10 mouse cellular contexts compared by ENCODE assay signal in genomic region chr2:72620182-72620652, GRCm38 (mm10).
A peak's percentile ranks its signal among the peaks of the same experiment; 100 is the strongest.
DNase-seq lines count a peak whose midpoint lies in the region; ATAC-seq and TF ChIP-seq lines count a peak whose summit lies in the region.
"Had no signal": no experiment of that assay in that cellular context is flagged by ENCODE, and none has a peak within 500 bp of the region (broad histone marks: within the 10 kb centered on the region; RNA-seq: fewer than 3 reads in every experiment).

No protein-coding gene starts in this region.

- ATAC-seq in kidney, postnatal 0 days (replicated peaks; ENCODE audit: low FRiP score, low read depth) = no peak
- no peak for ATAC-seq in forebrain, embryonic 12.5 days (ENCODE audit: low FRiP score)
- ATAC-seq in neural tube, embryonic 12.5 days (ENCODE audit: low FRiP score, low read depth) = no peak
- ATAC-seq in granulocyte monocyte progenitor cell, adult 5-6 weeks (replicated peaks; ENCODE audit: poor library complexity, severe bottlenecking) = no peak

- no peaks in the 10 kb centered on the region for H3K27me3 ChIP-seq in kidney, postnatal 0 days (ENCODE audit: insufficient read depth, low read length)
- H3K27me3 ChIP-seq in forebrain, embryonic 12.5 days = peaks cover 6% of the 10 kb centered on the region; the same call in 1 of the 2 replicates
- no peaks in the 10 kb centered on the region for H3K27me3 ChIP-seq in limb, embryonic 10.5 days (ENCODE audit: low read depth, poor library complexity, severe bottlenecking)
- no peaks in the 10 kb centered on the region for H3K27me3 ChIP-seq in neural tube, embryonic 12.5 days (replicated peaks)

- no peaks in the 10 kb centered on the region for H3K9me3 ChIP-seq in kidney, postnatal 0 days (replicated peaks; ENCODE audit: low read length)
- H3K9me3 ChIP-seq in forebrain, embryonic 12.5 days = no peaks in the 10 kb centered on the region
- no peaks in the 10 kb centered on the region for H3K9me3 ChIP-seq in limb, embryonic 10.5 days (replicated peaks)
- H3K9me3 ChIP-seq in neural tube, embryonic 12.5 days = no peaks in the 10 kb centered on the region

- H3K9ac ChIP-seq in kidney, postnatal 0 days (ENCODE audit: low read depth, low read length) = 0 out of 2 replicates have a peak overlapping the region, but pooled peaks have one; percentile 1
- no peak overlapping the region for H3K9ac ChIP-seq in forebrain, embryonic 12.5 days
- H3K9ac ChIP-seq in neural tube, embryonic 12.5 days = no peak overlapping the region

- 6% methylated on average over 9 of the region's 9 CpGs for WGBS in kidney, postnatal 0 days
- 4% methylated on average over 9 of the region's 9 CpGs for WGBS in forebrain, embryonic 12.5 days
- 5% methylated on average over 9 of the region's 9 CpGs for WGBS in limb, embryonic 10.5 days
- 4% methylated on average over 9 of the region's 9 CpGs for WGBS in neural tube, embryonic 12.5 days

- H3K4me1 ChIP-seq in kidney, postnatal 0 days (replicated peaks; ENCODE audit: insufficient read depth, low read length) = no peaks in the 10 kb centered on the region
- H3K4me1 ChIP-seq in forebrain, embryonic 12.5 days = peaks cover 20% of the 10 kb centered on the region
- peaks cover 17% of the 10 kb centered on the region for H3K4me1 ChIP-seq in limb, embryonic 10.5 days
- peaks cover 8% of the 10 kb centered on the region for H3K4me1 ChIP-seq in neural tube, embryonic 12.5 days

- no peak overlapping the region for H3K27ac ChIP-seq in kidney, postnatal 0 days
- H3K27ac ChIP-seq in forebrain, embryonic 12.5 days = no peak overlapping the region
- H3K27ac ChIP-seq in limb, embryonic 10.5 days = peak overlapping the region; percentile 79
- H3K27ac ChIP-seq in neural tube, embryonic 12.5 days = no peak overlapping the region

- no peaks in the 10 kb centered on the region for H3K36me3 ChIP-seq in kidney, postnatal 0 days (ENCODE audit: insufficient read depth, low read length)
- no peaks in the 10 kb centered on the region for H3K36me3 ChIP-seq in forebrain, embryonic 12.5 days (replicated peaks)
- no peaks in the 10 kb centered on the region for H3K36me3 ChIP-seq in limb, embryonic 10.5 days
- no peaks in the 10 kb centered on the region for H3K36me3 ChIP-seq in neural tube, embryonic 12.5 days

- TF ChIP-seq CTCF in kidney, postnatal 0 days (IDR thresholded peaks at IDR 0.05; ENCODE audit: low read depth) = peak; percentile 32; the same call in 1 of the 2 replicates

- peak overlapping the region; percentile 50 for H3K4me2 ChIP-seq in kidney, postnatal 0 days (ENCODE audit: low read length)
- peak overlapping the region; percentile 39 for H3K4me2 ChIP-seq in forebrain, embryonic 12.5 days
- H3K4me2 ChIP-seq in neural tube, embryonic 12.5 days (replicated peaks) = peak overlapping the region; percentile 49

- peak overlapping the region; percentile 3; the same call in 1 of the 2 replicates for H3K4me3 ChIP-seq in kidney, postnatal 0 days (replicated peaks; ENCODE audit: low read depth, low read length)
- H3K4me3 ChIP-seq in forebrain, embryonic 12.5 days (replicated peaks) = no peak overlapping the region
- H3K4me3 ChIP-seq in limb, embryonic 10.5 days = peak overlapping the region; percentile 42
- H3K4me3 ChIP-seq in neural tube, embryonic 12.5 days = no peak overlapping the region

- peak; percentile 47 for DNase-seq in kidney, postnatal 0 days (ENCODE audit: low spot score)
- DNase-seq in kidney, postnatal 25 days = no peak
- DNase-seq in limb, embryonic 10.5 days (ENCODE audit: low spot score) = peak; percentile 43
- no peak for DNase-seq in urinary bladder, adult 2 months (ENCODE audit: low spot score)
- no peak for DNase-seq in right cerebral cortex, postnatal 14 days
- DNase-seq: cerebellum, adult 2 months; layer of hippocampus, postnatal 36 days had no signal

Comparison
In these comparisons a context has a peak if more than half of its experiments do, and no peak if none do; other contexts are left out.
1. DNase-seq: peak in kidney, postnatal 0 days (single experiment) and limb, embryonic 10.5 days (single experiment); none in kidney, postnatal 25 days (0 of 2), urinary bladder, adult 2 months (single experiment) and right cerebral cortex, postnatal 14 days (single experiment).
2. H3K4me3 ChIP-seq: peak in kidney, postnatal 0 days (single experiment) and limb, embryonic 10.5 days (single experiment); none in forebrain, embryonic 12.5 days (single experiment) and neural tube, embryonic 12.5 days (single experiment).
3. Peak in every context shown above with its lines, with median percentiles within 50 percentile points of each other: H3K4me2 ChIP-seq.